Mouse (Mus musculus) layer of hippocampus, adult 9-10 months (tissue): ENCODE measurements around the gene Dynlt1b.
"Not testable (repeated sequence)": the region's sequence is repeated elsewhere in the genome, so short reads cannot be mapped to it uniquely, and the experiment has no call there.

Experiments used
- DNase-seq: peaks from one replicate; pipeline ENCODE4 v3.0.0; 2022; ENCODE audit warnings: low spot score

The Dynlt1b gene

GRCm38 (mm10) chr17:6461083-6461595 is 31.2 kb downstream of the Dynlt1b start:
- DNase-seq, result not testable (repeated sequence)

GRCm38 (mm10) chr17:6465735-6466134 is 35.8 kb downstream of the Dynlt1b start:
- DNase-seq, result not testable (repeated sequence)

GRCm38 (mm10) chr17:6467638-6468461 is 37.9 kb downstream of the Dynlt1b start:
- DNase-seq, result not testable (repeated sequence)

- not testable (repeated sequence) for DNase-seq
Measured at GRCm38 (mm10) chr17:6470031-6470430, 40.1 kb downstream of the Dynlt1b start.

- DNase-seq, result not testable (repeated sequence)
Measured at GRCm38 (mm10) chr17:6470671-6471070, 40.8 kb downstream of the Dynlt1b start.

- DNase-seq, result not testable (repeated sequence)
Measured at GRCm38 (mm10) chr17:6475270-6475669, 45.4 kb downstream of the Dynlt1b start.

GRCm38 (mm10) chr17:6475913-6476312 is 46.0 kb downstream of the Dynlt1b start:
- not testable (repeated sequence) for DNase-seq

GRCm38 (mm10) chr17:6476495-6476947 is 46.6 kb downstream of the Dynlt1b start:
- not testable (repeated sequence) for DNase-seq

GRCm38 (mm10) chr17:6477026-6477425 is 47.1 kb downstream of the Dynlt1b start:
- DNase-seq, result not testable (repeated sequence)

GRCm38 (mm10) chr17:6480855-6481589 is 51.1 kb downstream of the Dynlt1b start:
- not testable (repeated sequence) for DNase-seq

- not testable (repeated sequence) for DNase-seq
Measured at GRCm38 (mm10) chr17:6481590-6481963, 51.7 kb downstream of the Dynlt1b start.

GRCm38 (mm10) chr17:6482248-6482647 is 52.3 kb downstream of the Dynlt1b start:
- DNase-seq, result not testable (repeated sequence)
